Mouse (Mus musculus) brain, embryonic 14.5 days (tissue): ENCODE data around the gene Wtap.

ENCODE experiments used
- CTCF ChIP-seq: fragments of 200-500 bp; IDR thresholded peaks from 2 replicates; pipeline ENCODE4 v1.5.1; 2012; ENCODE audit warnings: inconsistent platforms, mild to moderate bottlenecking, moderate library complexity, borderline replicate concordance; ENCODE audit not compliant: insufficient read depth, insufficient read length; ENCODE audit errors: extremely low read depth
- POLR2A ChIP-seq: fragments of 200-500 bp; IDR thresholded peaks from 2 replicates; pipeline ENCODE4 v1.6.1; 2012; ENCODE audit warnings: mild to moderate bottlenecking, inconsistent platforms, borderline replicate concordance; ENCODE audit not compliant: poor library complexity, insufficient read depth, insufficient read length, severe bottlenecking; ENCODE audit errors: extremely low read depth

DNA sequence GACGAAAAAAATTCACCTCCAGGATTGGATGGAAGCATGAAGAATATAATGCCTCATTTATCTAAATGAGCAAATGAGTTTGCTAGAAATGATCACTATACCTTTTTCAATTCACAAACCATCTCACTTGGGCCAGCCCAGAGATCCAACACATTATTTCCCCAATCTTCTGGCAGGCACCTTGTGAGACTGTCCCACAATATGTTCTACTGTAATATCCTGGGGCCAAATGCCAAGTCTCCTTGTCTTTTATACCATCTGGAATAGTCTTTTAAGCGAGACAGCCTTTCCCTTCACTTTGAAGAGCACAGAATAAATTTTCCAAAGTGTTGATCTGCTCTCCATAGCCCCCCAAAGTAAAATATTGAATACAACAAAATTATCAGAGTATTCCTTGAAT is 20.1 kb downstream of the Wtap start:
- TF ChIP-seq CTCF (no peak), POLR2A (no peak)
